Mouse (Mus musculus) myocyte (in vitro differentiated cells): ENCODE measurements at regions not wholly inside any gene's neighbourhood (a gene's known extent, or its start where the extent isn't known, plus 50 kb on each side); places are given as distances from the start of the nearest gene placed in this dataset.

ENCODE experiments used
- H3K27me3 ChIP-seq: one replicate; pipeline ENCODE4 v1.6.1; 2011; ENCODE audit not compliant: control insufficient read depth, insufficient read depth, insufficient read length
- H3K36me3 ChIP-seq: one replicate; pipeline ENCODE4 v1.6.1; 2011; ENCODE audit not compliant: control insufficient read depth, insufficient read depth
- H3K4me2 ChIP-seq: one replicate; pipeline ENCODE4 v1.6.1; 2011; ENCODE audit warnings: low read depth, control low read depth
- H3K4me3 ChIP-seq: one replicate; pipeline ENCODE4 v1.5.1; 2011; ENCODE audit warnings: mild to moderate bottlenecking, control low read depth, moderate library complexity
- H3K79me2 ChIP-seq: one replicate; pipeline ENCODE4 v1.6.1; 2011; ENCODE audit not compliant: control insufficient read depth, insufficient read depth
- H3ac ChIP-seq: one replicate; pipeline ENCODE4 v1.6.1; 2011; ENCODE audit not compliant: control insufficient read depth, insufficient read length
- CEBPB ChIP-seq: IDR thresholded peaks from 2 replicates; pipeline ENCODE4 v1.6.1; 2011; ENCODE audit warnings: mild to moderate bottlenecking, moderate library complexity; ENCODE audit not compliant: poor library complexity, insufficient read depth, severe bottlenecking
- E2F4 ChIP-seq: IDR thresholded peaks from one replicate; pipeline ENCODE4 v1.6.1; 2011; ENCODE audit warnings: mild to moderate bottlenecking, control low read depth, moderate library complexity; ENCODE audit not compliant: insufficient read depth
- MAX ChIP-seq: IDR thresholded peaks from one replicate; pipeline ENCODE4 v1.6.1; 2011; ENCODE audit warnings: low read depth, mild to moderate bottlenecking, control low read depth
- MYOD1 ChIP-seq, 3 experiments: IDR thresholded peaks; one replicate each; pipeline ENCODE4 v1.6.1; 2011; ENCODE audit warnings: control low read depth in 2 of 3, low read depth in 2 of 3, mild to moderate bottlenecking in 2 of 3, moderate library complexity in 1 of 3; ENCODE audit not compliant: insufficient read length in 2 of 3, control insufficient read depth in 1 of 3
- MYOG ChIP-seq, 3 experiments: IDR thresholded peaks; one replicate each; pipeline ENCODE4 v1.6.1; 2011; ENCODE audit warnings: control low read depth in 2 of 3, low read depth in 2 of 3, mild to moderate bottlenecking in 2 of 3; ENCODE audit not compliant: insufficient read length in 2 of 3, control insufficient read depth in 1 of 3, insufficient read depth in 1 of 3
- POLR2A ChIP-seq: IDR thresholded peaks from one replicate; pipeline ENCODE4 v1.6.1; 2011; ENCODE audit warnings: low read depth, mild to moderate bottlenecking, control low read depth, moderate library complexity; ENCODE audit not compliant: insufficient read length
- POLR2AphosphoS2 ChIP-seq: IDR thresholded peaks from one replicate; pipeline ENCODE4 v1.6.1; 2011; ENCODE audit warnings: low read depth, control low read depth; ENCODE audit not compliant: insufficient read length
- REST ChIP-seq: IDR thresholded peaks from one replicate; pipeline ENCODE4 v1.6.1; 2011; ENCODE audit warnings: mild to moderate bottlenecking, control low read depth, moderate library complexity; ENCODE audit not compliant: insufficient read depth, insufficient read length
- SRF ChIP-seq: IDR thresholded peaks from one replicate; pipeline ENCODE4 v1.6.1; 2011; ENCODE audit warnings: low read depth; ENCODE audit not compliant: control insufficient read depth, insufficient read length
- TCF12 ChIP-seq: IDR thresholded peaks from one replicate; pipeline ENCODE4 v1.6.1; 2011; ENCODE audit warnings: mild to moderate bottlenecking, control low read depth; ENCODE audit not compliant: poor library complexity, insufficient read depth, severe bottlenecking
- TCF3 ChIP-seq: IDR thresholded peaks from one replicate; pipeline ENCODE4 v1.6.1; 2011; ENCODE audit warnings: low read depth, control low read depth; ENCODE audit not compliant: insufficient read length
- USF1 ChIP-seq: IDR thresholded peaks from one replicate; pipeline ENCODE4 v1.6.1; 2011; ENCODE audit warnings: low read depth, mild to moderate bottlenecking, control low read depth, moderate library complexity

GRCm38 (mm10) chr15:64534166-64534565 lies 283.3 kb upstream of the Gm21798 start:
- no peak overlapping the region for H3K4me3 ChIP-seq
- H3K4me2 ChIP-seq: no peak overlapping the region
- TF ChIP-seq CEBPB (no peak), USF1 (no peak), SRF (no peak), E2F4 (no peak), POLR2AphosphoS2 (no peak), REST (no peak), MYOG (IDR thresholded peaks at IDR 0.05; ENCODE audit: control insufficient read depth in 1 of 3, insufficient read depth in 1 of 3, insufficient read length in 2 of 3, low read depth in 2 of 3) (no peak), POLR2A (no peak), MYOD1 (IDR thresholded peaks at IDR 0.05; ENCODE audit: control insufficient read depth in 1 of 3, insufficient read length in 2 of 3, low read depth in 2 of 3) (no peak), TCF3 (no peak)
- H3K79me2 ChIP-seq: no peaks in the 10 kb centered on the region
- no peaks in the 10 kb centered on the region for H3K27me3 ChIP-seq
- H3K36me3 ChIP-seq: no peaks in the 10 kb centered on the region
- no peak overlapping the region for H3ac ChIP-seq

DNA sequence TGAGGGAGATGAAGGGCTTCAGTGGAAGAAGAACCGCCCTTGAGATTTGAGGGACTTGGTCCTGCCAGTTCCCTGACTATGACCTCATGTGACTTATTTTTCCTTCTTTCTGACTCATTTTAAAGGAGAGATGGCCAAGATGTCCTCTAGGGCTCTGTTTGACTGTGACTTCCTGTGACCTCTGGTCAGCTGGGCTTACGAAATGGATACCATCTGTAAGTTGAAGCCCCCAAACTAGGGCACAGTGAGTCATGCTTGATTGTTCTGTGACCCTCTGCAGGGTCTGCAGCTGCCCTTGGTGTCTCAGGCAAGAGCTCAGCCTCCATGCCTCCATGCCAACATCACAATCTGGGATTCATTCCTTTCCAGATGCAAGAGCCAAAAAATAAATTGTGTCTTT lies 282.3 kb upstream of the Gm21798 start:
- Histone ChIP-seq H3ac (no peak overlapping the region), H3K36me3 (no peaks in the 10 kb centered on the region), H3K27me3 (no peaks in the 10 kb centered on the region), H3K4me3 (no peak overlapping the region), H3K4me2 (no peak overlapping the region), H3K79me2 (no peaks in the 10 kb centered on the region)
- TF ChIP-seq POLR2A: no peak
- no peak for TF ChIP-seq REST
- peak; percentile 2 for TF ChIP-seq USF1
- TF ChIP-seq MAX: no peak
- TF ChIP-seq MYOD1 (IDR thresholded peaks at IDR 0.05; ENCODE audit: control insufficient read depth in 1 of 3, insufficient read length in 2 of 3, low read depth in 2 of 3): peak in 1 of 3 experiments; percentile 5

- no peaks in the 10 kb centered on the region for H3K27me3 ChIP-seq
- no peak overlapping the region for H3K4me2 ChIP-seq
- TF ChIP-seq REST (no peak), TCF12 (no peak), SRF (no peak), MYOD1 (IDR thresholded peaks at IDR 0.05; ENCODE audit: control insufficient read depth in 1 of 3, insufficient read length in 2 of 3, low read depth in 2 of 3) (no peak), POLR2A (no peak), MYOG (IDR thresholded peaks at IDR 0.05; ENCODE audit: control insufficient read depth in 1 of 3, insufficient read depth in 1 of 3, insufficient read length in 2 of 3, low read depth in 2 of 3) (no peak), TCF3 (no peak), USF1 (no peak), POLR2AphosphoS2 (no peak), CEBPB (no peak)
- no peak overlapping the region for H3ac ChIP-seq
- H3K79me2 ChIP-seq: no peaks in the 10 kb centered on the region
- no peaks in the 10 kb centered on the region for H3K36me3 ChIP-seq
- no peak overlapping the region for H3K4me3 ChIP-seq
These were observed 276.1 kb upstream of the Gm21798 start for GRCm38 (mm10) chr15:64541395-64541794.

DNA sequence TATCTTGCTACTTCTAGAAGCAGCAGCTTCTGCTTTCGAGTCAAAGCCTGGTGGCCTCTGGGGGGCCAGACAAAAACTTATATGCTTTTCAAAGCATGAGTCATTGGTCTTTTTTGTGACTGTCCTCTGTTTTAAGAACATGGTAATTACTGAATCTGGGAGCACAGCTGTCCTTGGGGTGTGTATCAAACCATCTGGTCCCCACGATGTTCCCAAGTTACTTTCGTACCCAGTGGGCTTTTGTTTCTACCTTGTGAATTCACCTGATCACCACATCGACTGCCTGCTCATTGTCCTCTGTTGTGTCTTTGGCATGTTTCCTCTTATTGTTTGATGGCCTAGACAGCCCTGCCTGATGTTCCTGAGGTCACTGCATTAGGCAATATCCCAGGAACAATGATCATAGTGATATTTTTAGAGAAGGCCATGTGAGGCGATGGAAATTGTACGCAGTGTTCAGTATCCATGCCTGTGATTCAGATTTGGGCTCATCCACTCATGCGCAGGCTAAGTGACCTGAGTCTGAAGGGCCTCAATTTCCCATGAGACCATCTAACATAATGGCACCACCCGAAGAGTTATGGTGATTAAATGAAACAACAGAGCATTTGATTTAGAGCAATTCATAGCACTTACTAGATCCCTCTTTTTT lies 275.1 kb upstream of the Gm21798 start:
- Histone ChIP-seq H3K27me3 (no peaks in the 10 kb centered on the region), H3K4me3 (no peak overlapping the region), H3ac (no peak overlapping the region), H3K36me3 (no peaks in the 10 kb centered on the region), H3K4me2 (peak overlapping the region; percentile 26), H3K79me2 (no peaks in the 10 kb centered on the region)
- no peak for TF ChIP-seq REST
- peak; percentile 84 for TF ChIP-seq CEBPB
- peak in 1 of 3 experiments; percentile 28 for TF ChIP-seq MYOG (IDR thresholded peaks at IDR 0.05; ENCODE audit: control insufficient read depth in 1 of 3, insufficient read depth in 1 of 3, insufficient read length in 2 of 3, low read depth in 2 of 3)
- peak in 1 of 3 experiments; percentile 41 for TF ChIP-seq MYOD1 (IDR thresholded peaks at IDR 0.05; ENCODE audit: control insufficient read depth in 1 of 3, insufficient read length in 2 of 3, low read depth in 2 of 3)

DNA sequence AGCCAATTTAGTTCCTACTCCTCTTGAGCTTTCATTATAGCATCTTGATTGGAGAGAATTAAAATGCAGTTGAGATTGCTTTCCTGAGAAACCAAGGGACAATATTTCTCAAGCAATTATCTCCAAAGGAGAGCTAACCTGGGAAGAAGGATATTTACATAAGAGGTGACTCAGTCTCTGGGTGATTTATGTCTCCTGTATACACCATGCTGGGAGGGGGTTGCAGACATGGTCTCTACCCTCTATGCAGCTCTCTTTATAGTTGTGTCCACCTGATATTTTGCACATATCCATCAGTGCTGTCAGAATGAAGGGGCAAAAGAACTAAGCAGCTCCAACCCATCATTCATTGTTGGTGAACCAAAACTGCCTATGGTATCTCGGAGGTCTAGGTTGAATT lies 274.6 kb upstream of the Gm21798 start:
- H3K4me3 ChIP-seq: no peak overlapping the region
- H3K36me3 ChIP-seq: no peaks in the 10 kb centered on the region
- no peaks in the 10 kb centered on the region for H3K79me2 ChIP-seq
- no peaks in the 10 kb centered on the region for H3K27me3 ChIP-seq
- H3ac ChIP-seq: no peak overlapping the region
- TF ChIP-seq REST (no peak), MYOD1 (IDR thresholded peaks at IDR 0.05; ENCODE audit: control insufficient read depth in 1 of 3, insufficient read length in 2 of 3, low read depth in 2 of 3) (no peak), E2F4 (no peak), POLR2AphosphoS2 (no peak), TCF12 (no peak), TCF3 (no peak), CEBPB (no peak), MAX (no peak), MYOG (IDR thresholded peaks at IDR 0.05; ENCODE audit: control insufficient read depth in 1 of 3, insufficient read depth in 1 of 3, insufficient read length in 2 of 3, low read depth in 2 of 3) (no peak), POLR2A (no peak)
- H3K4me2 ChIP-seq: no peak overlapping the region
